Mouse (Mus musculus) embryonic facial prominence, embryonic 10.5 days (tissue): ENCODE data around the gene Sptssa. TPM values are rescaled to one million over a fixed set of nuclear protein-coding genes. Genes with fewer than 3 reads are reported as not detected.

ENCODE experiments used
- DNase-seq: peaks from one replicate; pipeline ENCODE4 v3.0.0-alpha.2; 2017; ENCODE audit warnings: low spot score
- H3K27ac ChIP-seq: fragments of 300-500 bp; sonication (generic); replicated peaks from 2 replicates; pipeline ENCODE4 v1.5.1; 2016; ENCODE audit warnings: mild to moderate bottlenecking
- H3K27me3 ChIP-seq: fragments of 300-500 bp; sonication (generic); replicated peaks from 2 replicates; pipeline ENCODE4 v1.6.1; 2016; ENCODE audit warnings: low read depth, mild to moderate bottlenecking; ENCODE audit not compliant: poor library complexity, severe bottlenecking
- H3K36me3 ChIP-seq: fragments of 300-500 bp; sonication (generic); replicated peaks from 2 replicates; pipeline ENCODE4 v1.6.1; 2016; ENCODE audit warnings: mild to moderate bottlenecking, moderate library complexity
- H3K4me1 ChIP-seq: fragments of 300-500 bp; sonication (generic); 2 replicates; pipeline ENCODE4 v1.6.1; 2016
- H3K4me3 ChIP-seq: fragments of 300-500 bp; sonication (generic); 2 replicates; pipeline ENCODE4 v1.5.1; 2016; ENCODE audit warnings: mild to moderate bottlenecking, moderate library complexity
- H3K9me3 ChIP-seq: fragments of 300-500 bp; sonication (generic); 2 replicates; pipeline ENCODE4 v1.6.1; 2016; ENCODE audit warnings: mild to moderate bottlenecking
- WGBS: fragments of 180-500 bp; shearing (Covaris S2); methylation state at CpG from one replicate; pipeline ENCODE4 v1.1.7; 2016; 5-methylcytosine and 5-hydroxymethylcytosine counted together
- polyA plus RNA-seq: library from polyadenylated mRNA; unstranded; fragments of >200 nt; fragmentation: Nextera tagmentation; extraction: Ambion mirVana; gene quantifications from 2 replicates; pipeline ENCODE4 v1.2.1, GENCODE M21; 2016

Gene Sptssa
- polyA plus RNA-seq, 1 experiment from 2014 or later: 155 TPM

- H3K27ac ChIP-seq: no peak overlapping the region
- no peak for DNase-seq
- H3K36me3 ChIP-seq: peaks cover 38% of the 10 kb centered on the region
- H3K4me3 ChIP-seq: no peak overlapping the region
- no peaks in the 10 kb centered on the region for H3K9me3 ChIP-seq
- peaks cover 30% of the 10 kb centered on the region for H3K4me1 ChIP-seq
- 77% methylated on average over 8 of the region's 8 CpGs for WGBS
- no peaks in the 10 kb centered on the region for H3K27me3 ChIP-seq
These were observed 4.6 kb downstream of the Sptssa start for GRCm38 (mm10) chr12:54651820-54652219.

GRCm38 (mm10) chr12:54651158-54651557 is 5.2 kb downstream of the Sptssa start:
- H3K27ac ChIP-seq: no peak overlapping the region
- no peak overlapping the region for H3K4me3 ChIP-seq
- WGBS: 79% methylated on average over 1 of the region's 1 CpGs
- no peaks in the 10 kb centered on the region for H3K27me3 ChIP-seq
- peaks cover 27% of the 10 kb centered on the region for H3K4me1 ChIP-seq
- H3K9me3 ChIP-seq: no peaks in the 10 kb centered on the region
- no peak for DNase-seq
- H3K36me3 ChIP-seq: peaks cover 45% of the 10 kb centered on the region

- no peak for DNase-seq
- peaks cover 53% of the 10 kb centered on the region for H3K36me3 ChIP-seq
- no peaks in the 10 kb centered on the region for H3K27me3 ChIP-seq
- no peaks in the 10 kb centered on the region; the same call in 1 of the 2 replicates for H3K9me3 ChIP-seq
- no peak overlapping the region for H3K27ac ChIP-seq
- WGBS: 70% methylated on average over 2 of the region's 2 CpGs
- H3K4me3 ChIP-seq: no peak overlapping the region
- no peaks in the 10 kb centered on the region for H3K4me1 ChIP-seq
These were observed 11.4 kb downstream of the Sptssa start for GRCm38 (mm10) chr12:54644947-54645346.

- WGBS: 85% methylated on average over 5 of the region's 5 CpGs
- DNase-seq: no peak
These were observed 13.0 kb downstream of the Sptssa start for GRCm38 (mm10) chr12:54643320-54643892.

GRCm38 (mm10) chr12:54641374-54641773 is 15.0 kb downstream of the Sptssa start:
- no peak overlapping the region for H3K4me3 ChIP-seq
- 91% methylated on average over 4 of the region's 4 CpGs for WGBS
- peaks cover 24% of the 10 kb centered on the region for H3K36me3 ChIP-seq
- H3K9me3 ChIP-seq: no peaks in the 10 kb centered on the region; the same call in 1 of the 2 replicates
- no peak overlapping the region for H3K27ac ChIP-seq
- no peaks in the 10 kb centered on the region for H3K27me3 ChIP-seq
- H3K4me1 ChIP-seq: no peaks in the 10 kb centered on the region
- no peak for DNase-seq

More at GRCm38 (mm10) chr12:54643320-54643892, 13.0 kb downstream of the Sptssa start:
- Histone ChIP-seq H3K4me3 (no peak overlapping the region), H3K4me1 (no peaks in the 10 kb centered on the region), H3K27ac (no peak overlapping the region), H3K27me3 (no peaks in the 10 kb centered on the region), H3K36me3 (peaks cover 42% of the 10 kb centered on the region), H3K9me3 (no peaks in the 10 kb centered on the region; the same call in 1 of the 2 replicates)

- WGBS: 92% methylated on average over 6 of the region's 6 CpGs
- no peak overlapping the region for H3K27ac ChIP-seq
These were observed 16.1 kb downstream of the Sptssa start for GRCm38 (mm10) chr12:54640259-54640658.

GRCm38 (mm10) chr12:54637033-54637432 is 19.3 kb downstream of the Sptssa start:
- Histone ChIP-seq H3K4me3 (no peak overlapping the region), H3K4me1 (no peaks in the 10 kb centered on the region), H3K27me3 (no peaks in the 10 kb centered on the region), H3K27ac (no peak overlapping the region), H3K36me3 (0 out of 2 replicates have a peak, but pooled peaks cover 4% of the 10 kb centered on the region), H3K9me3 (no peaks in the 10 kb centered on the region)
- 80% methylated on average over 1 of the region's 1 CpGs for WGBS
- no peak for DNase-seq

More at GRCm38 (mm10) chr12:54640259-54640658, 16.1 kb downstream of the Sptssa start:
- no peaks in the 10 kb centered on the region; the same call in 1 of the 2 replicates for H3K9me3 ChIP-seq
- no peaks in the 10 kb centered on the region for H3K4me1 ChIP-seq
- no peak for DNase-seq
- peaks cover 13% of the 10 kb centered on the region for H3K36me3 ChIP-seq
- no peak overlapping the region for H3K4me3 ChIP-seq
- H3K27me3 ChIP-seq: no peaks in the 10 kb centered on the region

GRCm38 (mm10) chr12:54632141-54632540 is 24.2 kb downstream of the Sptssa start:
- no peaks in the 10 kb centered on the region for H3K9me3 ChIP-seq
- no peak overlapping the region for H3K27ac ChIP-seq
- no peaks in the 10 kb centered on the region for H3K27me3 ChIP-seq
- H3K36me3 ChIP-seq: no peaks in the 10 kb centered on the region
- H3K4me3 ChIP-seq: no peak overlapping the region
- no peak for DNase-seq
- 84% methylated on average over 2 of the region's 2 CpGs for WGBS
- no peaks in the 10 kb centered on the region for H3K4me1 ChIP-seq

- Histone ChIP-seq H3K9me3 (no peaks in the 10 kb centered on the region), H3K27ac (no peak overlapping the region), H3K4me3 (no peak overlapping the region), H3K36me3 (no peaks in the 10 kb centered on the region), H3K4me1 (no peaks in the 10 kb centered on the region), H3K27me3 (no peaks in the 10 kb centered on the region)
- WGBS: 93% methylated on average over 2 of the region's 2 CpGs
- DNase-seq: no peak
These were observed 34.4 kb downstream of the Sptssa start for GRCm38 (mm10) chr12:54621942-54622341.

- Histone ChIP-seq H3K27me3 (no peaks in the 10 kb centered on the region), H3K36me3 (no peaks in the 10 kb centered on the region), H3K9me3 (no peaks in the 10 kb centered on the region), H3K27ac (no peak overlapping the region), H3K4me1 (peaks cover 11% of the 10 kb centered on the region), H3K4me3 (no peak overlapping the region)
- WGBS: 82% methylated on average over 13 of the region's 13 CpGs
- DNase-seq: no peak
These were observed 36.2 kb downstream of the Sptssa start for GRCm38 (mm10) chr12:54620042-54620705.

- Histone ChIP-seq H3K9me3 (no peaks in the 10 kb centered on the region), H3K4me1 (peaks cover 18% of the 10 kb centered on the region), H3K36me3 (no peaks in the 10 kb centered on the region), H3K27ac (peak overlapping the region; percentile 30; the same call in 1 of the 2 replicates), H3K4me3 (no peak overlapping the region), H3K27me3 (no peaks in the 10 kb centered on the region)
- peak; percentile 20 for DNase-seq
- WGBS: 46% methylated on average over 6 of the region's 6 CpGs
These were observed 47.4 kb downstream of the Sptssa start for GRCm38 (mm10) chr12:54608988-54609387.

- DNase-seq: no peak
- H3K27me3 ChIP-seq: no peaks in the 10 kb centered on the region
- H3K27ac ChIP-seq: no peak overlapping the region
- peaks cover 14% of the 10 kb centered on the region for H3K4me1 ChIP-seq
- H3K36me3 ChIP-seq: no peaks in the 10 kb centered on the region
- H3K9me3 ChIP-seq: 0 out of 2 replicates have a peak, but pooled peaks cover 2% of the 10 kb centered on the region
- H3K4me3 ChIP-seq: no peak overlapping the region
- 82% methylated on average over 3 of the region's 3 CpGs for WGBS
These were observed 51.2 kb downstream of the Sptssa start for GRCm38 (mm10) chr12:54605203-54605602.
